Mouse (Mus musculus): Measurements from ENCODE around the gene Rnd2.

- TF ChIP-seq CTCF (IDR thresholded peaks at IDR 0.05; ENCODE audit: extremely low read depth, insufficient read depth, insufficient read length, insufficient replicate concordance) = no peak
- no peak for TF ChIP-seq POLR2A (IDR thresholded peaks at IDR 0.05; ENCODE audit: low read depth, low read length)
Observed at GRCm38 (mm10) chr11:101468731-101469130, 3.9 kb downstream of the Rnd2 start.
